Mouse (Mus musculus): ENCODE data around the gene Lemd2. TPM values are rescaled to one million over a fixed set of nuclear protein-coding genes. Genes with fewer than 3 reads are reported as not detected.

Lemd2 gene
- total RNA-seq (2023), result 10 to 100 TPM; 39.4 to 50.7 TPM

DNA sequence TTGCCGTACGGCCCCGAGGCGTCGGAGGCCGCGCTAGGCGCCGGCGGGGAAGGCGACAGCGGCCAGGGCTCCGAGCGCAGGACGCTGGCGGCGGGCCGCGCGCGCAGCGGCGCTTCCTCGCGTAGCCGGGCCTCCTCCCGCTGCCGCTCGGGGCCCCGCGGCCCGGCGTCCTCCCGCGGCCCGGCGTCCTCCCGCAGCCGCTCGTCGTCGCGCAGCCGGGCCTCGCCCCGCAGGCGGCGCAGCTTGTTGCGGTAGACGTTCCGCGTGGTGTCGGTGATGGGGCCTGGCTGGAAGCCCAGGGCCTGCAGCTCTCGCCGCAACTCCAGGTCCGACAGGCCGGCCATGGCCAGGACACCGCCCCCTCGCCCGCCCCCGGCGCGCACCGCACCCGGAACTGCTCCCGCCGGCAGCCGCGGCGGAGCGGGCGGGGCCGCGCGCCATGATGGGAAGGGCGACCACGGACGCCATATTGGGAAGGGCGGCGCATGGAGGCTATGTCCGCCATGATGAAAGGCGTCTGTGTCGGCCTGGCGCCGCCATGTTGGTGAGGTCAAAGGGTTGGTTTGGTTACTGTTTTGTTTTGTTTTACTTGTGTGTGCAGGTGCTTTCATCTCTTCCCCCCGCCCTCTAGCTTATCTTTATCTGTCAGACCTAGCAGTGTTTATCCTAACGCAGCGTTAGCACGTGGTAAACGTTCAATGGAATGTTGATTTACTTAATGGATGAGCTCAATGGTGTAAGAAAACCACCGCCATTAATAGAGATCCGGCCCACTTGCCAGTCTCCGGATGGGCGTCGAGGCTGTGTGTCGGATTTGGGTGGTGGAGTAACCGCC, at the start of gene Lemd2:
Gene Lemd2, minus strand, starts transcription at position 395 of the 835 bp plus-strand sequence.

DNA sequence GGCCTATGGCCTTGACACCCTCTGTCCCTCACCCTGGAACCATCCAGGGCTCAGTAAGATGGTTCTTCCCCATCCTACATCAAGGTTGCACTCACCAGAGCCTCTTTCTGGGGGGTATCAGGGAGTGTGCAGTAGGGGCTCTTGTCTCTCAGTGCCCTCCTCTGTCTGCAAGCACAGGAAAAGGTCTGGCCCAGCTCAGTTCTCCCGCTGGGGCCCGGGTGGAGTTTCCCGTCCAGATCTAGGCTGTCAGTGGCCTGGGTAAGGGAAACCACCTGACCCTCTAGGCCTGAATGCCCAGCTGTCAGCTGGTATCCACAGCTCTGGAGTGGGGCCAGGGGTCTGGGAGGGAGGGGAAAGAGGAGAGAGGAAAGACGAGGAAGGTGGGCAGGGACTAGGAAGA, 36.7 kb downstream of the Lemd2 start, which contains the start of gene Ip6k3:
Gene Ip6k3, minus strand, starts transcription at position 251 of the 400 bp plus-strand sequence.

Other genes starting within 250 kb of the Lemd2 start
- 10 to 100 TPM; 10.5 to 14.8 TPM for gene Zbtb9, start 231.3 kb downstream of the Lemd2 start, total RNA-seq (2023)
- 10 to 100 TPM; 71.5 to 74.4 TPM for gene Bak1, start 175.5 kb downstream of the Lemd2 start, total RNA-seq (2023)
- gene Itpr3, start 147.2 kb downstream of the Lemd2 start, total RNA-seq (2023), result 1 to 10 TPM; 5.9 to 8.3 TPM
- 10 to 100 TPM; 33.5 to 34.5 TPM for gene Uqcc2, start 70.6 kb downstream of the Lemd2 start, total RNA-seq (2023)
- gene Ip6k3, start 36.7 kb downstream of the Lemd2 start, total RNA-seq (2023), result under 1 TPM; 0.33 to 0.73 TPM